Mouse (Mus musculus): ENCODE measurements around the gene Rimbp2. TPM values are rescaled to one million over a fixed set of nuclear protein-coding genes. Genes with fewer than 3 reads are reported as not detected.
"Not testable (repeated sequence)": the region's sequence is repeated elsewhere in the genome, so short reads cannot be mapped to it uniquely, and the experiment has no call there.

Rimbp2 gene
- polyA plus RNA-seq, 1 experiment from 2014 or later = 0.63 TPM

- Histone ChIP-seq H3K4me2 (no peak overlapping the region), H3K27ac (no peak overlapping the region), H3K9me3 (no peaks in the 10 kb centered on the region), H3K27me3 (replicated peaks) (no peaks in the 10 kb centered on the region), H3K4me1 (no peaks in the 10 kb centered on the region), H3K4me3 (replicated peaks) (no peak overlapping the region), H3K9ac (no peak overlapping the region), H3K36me3 (no peaks in the 10 kb centered on the region)
- no peak for ATAC-seq (ENCODE audit: insufficient read depth, low FRiP score, low read depth)
- WGBS = 68% methylated on average over 11 of the region's 11 CpGs
Measured at GRCm38 (mm10) chr5:128732416-128733014, 220.8 kb downstream of the Rimbp2 start.

- 47% methylated on average over 5 of the region's 5 CpGs for WGBS
- Histone ChIP-seq H3K9ac (no peak overlapping the region), H3K36me3 (no peaks in the 10 kb centered on the region), H3K4me2 (no peak overlapping the region), H3K27me3 (replicated peaks) (no peaks in the 10 kb centered on the region), H3K4me1 (no peaks in the 10 kb centered on the region), H3K9me3 (no peaks in the 10 kb centered on the region), H3K4me3 (replicated peaks) (no peak overlapping the region), H3K27ac (no peak overlapping the region)
- no peak for ATAC-seq (ENCODE audit: insufficient read depth, low FRiP score, low read depth)
Measured at GRCm38 (mm10) chr5:128730634-128731033, 222.7 kb downstream of the Rimbp2 start.

- no peak for ATAC-seq (ENCODE audit: insufficient read depth, low FRiP score, low read depth)
- H3K27me3 ChIP-seq (replicated peaks) = no peaks in the 10 kb centered on the region
- WGBS = 78% methylated on average over 5 of the region's 5 CpGs
- no peaks in the 10 kb centered on the region for H3K36me3 ChIP-seq
- H3K27ac ChIP-seq = no peak overlapping the region
- H3K9me3 ChIP-seq = no peaks in the 10 kb centered on the region
- no peak overlapping the region for H3K4me2 ChIP-seq
- H3K9ac ChIP-seq = no peak overlapping the region
- H3K4me1 ChIP-seq = no peaks in the 10 kb centered on the region
- H3K4me3 ChIP-seq (replicated peaks) = no peak overlapping the region
Measured at GRCm38 (mm10) chr5:128729341-128729740, 223.9 kb downstream of the Rimbp2 start.

- H3K4me2 ChIP-seq; H3K9ac ChIP-seq; ATAC-seq (ENCODE audit: insufficient read depth, low FRiP score, low read depth); H3K27ac ChIP-seq; H3K4me3 ChIP-seq (replicated peaks); H3K27me3 ChIP-seq (replicated peaks); H3K36me3 ChIP-seq; H3K4me1 ChIP-seq; H3K9me3 ChIP-seq: not testable (repeated sequence)
- WGBS = 88% methylated on average over 11 of the region's 11 CpGs
Measured at GRCm38 (mm10) chr5:128720461-128720860, 232.8 kb downstream of the Rimbp2 start.

GRCm38 (mm10) chr5:128715171-128715570 lies 238.1 kb downstream of the Rimbp2 start:
- H3K4me3 ChIP-seq (replicated peaks) = no peak overlapping the region
- ATAC-seq (ENCODE audit: insufficient read depth, low FRiP score, low read depth) = no peak
- 74% methylated on average over 16 of the region's 16 CpGs for WGBS
- H3K4me2 ChIP-seq = no peak overlapping the region
- no peaks in the 10 kb centered on the region for H3K27me3 ChIP-seq (replicated peaks)
- no peaks in the 10 kb centered on the region for H3K9me3 ChIP-seq
- no peaks in the 10 kb centered on the region for H3K36me3 ChIP-seq
- H3K4me1 ChIP-seq = no peaks in the 10 kb centered on the region
- no peak overlapping the region for H3K27ac ChIP-seq
- H3K9ac ChIP-seq = no peak overlapping the region

GRCm38 (mm10) chr5:128711847-128712246 lies 241.4 kb downstream of the Rimbp2 start:
- 86% methylated on average over 6 of the region's 6 CpGs for WGBS
- no peak overlapping the region for H3K9ac ChIP-seq
- H3K27me3 ChIP-seq (replicated peaks) = no peaks in the 10 kb centered on the region
- no peak overlapping the region for H3K4me2 ChIP-seq
- H3K9me3 ChIP-seq = no peaks in the 10 kb centered on the region
- no peak for ATAC-seq (ENCODE audit: insufficient read depth, low FRiP score, low read depth)
- H3K4me3 ChIP-seq (replicated peaks) = no peak overlapping the region
- no peaks in the 10 kb centered on the region for H3K36me3 ChIP-seq
- no peaks in the 10 kb centered on the region for H3K4me1 ChIP-seq
- H3K27ac ChIP-seq = no peak overlapping the region

GRCm38 (mm10) chr5:128710596-128710995 lies 242.7 kb downstream of the Rimbp2 start:
- no peaks in the 10 kb centered on the region for H3K4me1 ChIP-seq
- H3K9ac ChIP-seq = no peak overlapping the region
- H3K27ac ChIP-seq = no peak overlapping the region
- no peaks in the 10 kb centered on the region for H3K27me3 ChIP-seq (replicated peaks)
- H3K4me3 ChIP-seq (replicated peaks) = no peak overlapping the region
- H3K9me3 ChIP-seq = no peaks in the 10 kb centered on the region
- ATAC-seq (ENCODE audit: insufficient read depth, low FRiP score, low read depth) = no peak
- no peaks in the 10 kb centered on the region for H3K36me3 ChIP-seq
- WGBS = 28% methylated on average over 8 of the region's 8 CpGs
- H3K4me2 ChIP-seq = no peak overlapping the region

GRCm38 (mm10) chr5:128708929-128709328 lies 244.4 kb downstream of the Rimbp2 start:
- Histone ChIP-seq H3K36me3 (no peaks in the 10 kb centered on the region), H3K4me2 (no peak overlapping the region), H3K9me3 (no peaks in the 10 kb centered on the region), H3K27ac (no peak overlapping the region), H3K27me3 (replicated peaks) (no peaks in the 10 kb centered on the region), H3K4me1 (0 out of 2 replicates have a peak, but pooled peaks cover 2% of the 10 kb centered on the region), H3K9ac (no peak overlapping the region), H3K4me3 (replicated peaks) (no peak overlapping the region)
- ATAC-seq (ENCODE audit: insufficient read depth, low FRiP score, low read depth) = no peak
- whole genome bisulfite sequencing = 80% methylated on average over 5 of the region's 5 CpGs

Other genes with a start within 250 kb of the Rimbp2 start
- gene Stx2, start 55.1 kb upstream of the Rimbp2 start, polyA plus RNA-seq (2015; fragmentation: Nextera tagmentation; extraction: Ambion mirVana) = 26.3 and 34.6 TPM in 2 replicates
- 518 and 547 TPM in 2 replicates for gene Ran, start 66.6 kb upstream of the Rimbp2 start, polyA plus RNA-seq (2015; fragmentation: Nextera tagmentation; extraction: Ambion mirVana)
- 3.1 and 3.3 TPM in 2 replicates for gene Adgrd1, start 143.3 kb upstream of the Rimbp2 start, polyA plus RNA-seq (2015; fragmentation: Nextera tagmentation; extraction: Ambion mirVana)

All from stomach, embryonic 15.5 days (tissue).